Mouse (Mus musculus) liver, postnatal 0 days (tissue): ENCODE measurements around the gene Sypl2.

Source experiments
- CTCF ChIP-seq: sonication (generic); IDR thresholded peaks from 2 replicates; pipeline ENCODE4 v1.5.1; 2016; ENCODE audit warnings: antibody characterized with exemption, low read depth
- EP300 ChIP-seq: IDR thresholded peaks from 2 replicates; pipeline ENCODE4 v1.6.1; 2016; ENCODE audit warnings: antibody characterized with exemption, low read depth, mild to moderate bottlenecking

DNA sequence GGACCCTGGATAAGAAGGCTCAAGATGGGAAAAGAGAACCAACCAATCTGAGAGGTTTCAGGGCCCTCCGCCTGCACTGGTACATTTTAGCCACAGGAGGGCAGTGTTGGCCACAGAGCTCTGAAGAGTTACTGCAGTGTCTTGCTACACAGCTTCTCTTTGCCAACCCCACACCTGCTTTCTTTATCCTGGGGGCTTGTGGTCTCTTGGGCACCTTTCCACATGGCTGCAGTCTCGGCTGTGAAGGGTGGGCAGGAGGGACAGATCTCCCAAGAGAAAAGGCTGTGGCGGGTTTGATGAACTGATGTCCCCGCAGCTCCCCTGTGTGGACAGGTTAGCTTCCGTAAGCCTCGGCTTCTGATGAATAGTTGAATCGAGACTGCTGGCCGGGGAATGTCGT lies 61.6 kb downstream of the Sypl2 start:
- TF ChIP-seq CTCF = peak; percentile 99
- TF ChIP-seq EP300 = no peak
